Mouse (Mus musculus) embryonic facial prominence, embryonic 10.5 days (tissue): ENCODE measurements around the gene Vash1. TPM values are rescaled to one million over a fixed set of nuclear protein-coding genes. Genes with fewer than 3 reads are reported as not detected.
A peak's percentile ranks its signal among the peaks of the same experiment; 100 is the strongest.

ENCODE experiments used
- DNase-seq: peaks from one replicate; pipeline ENCODE4 v3.0.0-alpha.2; 2017; ENCODE audit warnings: low spot score
- H3K27ac ChIP-seq: fragments of 300-500 bp; sonication (generic); replicated peaks from 2 replicates; pipeline ENCODE4 v1.5.1; 2016; ENCODE audit warnings: mild to moderate bottlenecking
- H3K27me3 ChIP-seq: fragments of 300-500 bp; sonication (generic); replicated peaks from 2 replicates; pipeline ENCODE4 v1.6.1; 2016; ENCODE audit warnings: low read depth, mild to moderate bottlenecking; ENCODE audit not compliant: poor library complexity, severe bottlenecking
- H3K36me3 ChIP-seq: fragments of 300-500 bp; sonication (generic); replicated peaks from 2 replicates; pipeline ENCODE4 v1.6.1; 2016; ENCODE audit warnings: mild to moderate bottlenecking, moderate library complexity
- H3K4me1 ChIP-seq: fragments of 300-500 bp; sonication (generic); 2 replicates; pipeline ENCODE4 v1.6.1; 2016
- H3K4me3 ChIP-seq: fragments of 300-500 bp; sonication (generic); 2 replicates; pipeline ENCODE4 v1.5.1; 2016; ENCODE audit warnings: mild to moderate bottlenecking, moderate library complexity
- H3K9me3 ChIP-seq: fragments of 300-500 bp; sonication (generic); 2 replicates; pipeline ENCODE4 v1.6.1; 2016; ENCODE audit warnings: mild to moderate bottlenecking
- WGBS: fragments of 180-500 bp; shearing (Covaris S2); methylation state at CpG from one replicate; pipeline ENCODE4 v1.1.7; 2016; 5-methylcytosine and 5-hydroxymethylcytosine counted together
- polyA plus RNA-seq: library from polyadenylated mRNA; unstranded; fragments of >200 nt; fragmentation: Nextera tagmentation; extraction: Ambion mirVana; gene quantifications from 2 replicates; pipeline ENCODE4 v1.2.1, GENCODE M21; 2016

Gene Vash1
- 13.5 and 14.7 TPM in 2 replicates for polyA plus RNA-seq

DNA sequence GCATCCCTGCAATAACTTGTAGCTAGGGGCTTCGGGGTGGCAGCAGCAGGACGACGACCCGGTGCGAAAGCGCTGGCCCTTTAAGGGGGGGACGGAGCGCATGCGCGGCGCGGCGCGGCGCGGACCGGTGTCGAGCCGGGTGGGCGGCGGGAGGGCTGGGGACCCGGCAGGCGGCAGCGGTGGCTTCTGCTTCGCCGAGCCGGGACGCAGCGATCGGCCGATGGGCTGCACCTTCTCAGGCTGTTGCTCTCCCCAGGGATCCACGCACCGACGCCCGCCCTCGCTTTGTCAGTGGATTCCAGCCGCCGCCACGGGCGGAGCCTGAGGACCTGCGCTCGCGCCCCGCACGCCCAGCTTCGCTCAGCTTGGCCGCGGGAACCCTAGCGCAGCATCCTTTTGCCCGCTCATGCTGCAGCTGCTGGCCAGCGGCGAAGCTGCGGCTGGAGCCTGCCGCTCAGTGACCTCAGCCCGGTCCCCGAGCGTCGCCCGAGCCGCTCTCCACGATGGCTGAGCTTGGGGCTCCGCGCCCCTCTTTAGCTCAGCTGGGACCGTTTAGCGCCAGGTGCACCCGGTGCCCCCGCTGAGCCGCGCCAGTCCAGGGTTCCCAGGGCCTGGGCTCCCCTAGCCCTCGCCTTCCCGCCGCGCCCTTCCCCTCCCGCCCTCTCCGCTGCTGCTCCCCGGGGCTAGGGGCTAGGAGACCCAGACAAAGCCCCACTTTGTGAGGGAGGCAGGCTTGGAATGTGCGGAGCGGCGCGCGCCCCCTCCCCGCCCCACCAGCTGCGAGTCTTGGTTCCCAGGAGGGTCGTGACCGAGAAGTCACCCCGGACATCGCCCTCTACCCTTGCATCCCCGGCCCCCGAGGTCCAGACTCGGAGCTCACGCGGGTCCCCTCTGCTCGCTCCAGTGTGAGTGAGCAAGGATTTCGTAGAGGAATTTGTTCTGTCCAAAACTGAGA lies at the start of gene Vash1:
TSS of gene Vash1 (plus strand) at position 110 of the 955 bp plus-strand sequence.
- Histone ChIP-seq H3K36me3 (peaks cover 14% of the 10 kb centered on the region), H3K4me3 (peak within 1 kb of the TSS; percentile 89), H3K4me1 (peaks cover 43% of the 10 kb centered on the region), H3K9me3 (no peaks in the 10 kb centered on the region), H3K27ac (peak within 1 kb of the TSS; percentile 96), H3K27me3 (peaks cover 13% of the 10 kb centered on the region)
- peak; percentile 90 for DNase-seq
- WGBS, result under 1% methylated on average over 94 of the region's 94 CpGs

DNA sequence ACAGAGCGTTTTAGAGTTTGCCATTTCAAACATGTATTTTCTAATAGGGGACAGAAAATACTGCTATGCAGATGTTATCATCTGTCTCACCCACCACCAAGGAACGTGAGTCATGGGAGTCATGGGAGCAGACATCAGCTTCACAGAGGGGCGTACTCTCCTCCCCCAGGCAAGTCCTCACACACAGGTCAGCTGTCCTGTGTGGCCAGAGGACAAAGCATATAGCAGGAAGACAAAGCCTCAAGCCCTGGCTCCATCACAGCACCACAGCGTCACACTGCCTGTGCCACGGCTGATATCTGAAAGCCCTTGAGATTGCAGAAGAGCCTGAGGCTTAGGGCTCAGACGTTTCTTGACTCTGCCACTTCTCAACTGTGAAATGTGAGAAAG lies 49.7 kb upstream of the Vash1 start:
- Histone ChIP-seq H3K4me1 (no peaks in the 10 kb centered on the region), H3K27me3 (no peaks in the 10 kb centered on the region), H3K27ac (no peak overlapping the region), H3K4me3 (no peak overlapping the region), H3K36me3 (no peaks in the 10 kb centered on the region), H3K9me3 (no peaks in the 10 kb centered on the region)
- DNase-seq, result no peak
- WGBS, result 71% methylated on average over 6 of the region's 6 CpGs

DNA sequence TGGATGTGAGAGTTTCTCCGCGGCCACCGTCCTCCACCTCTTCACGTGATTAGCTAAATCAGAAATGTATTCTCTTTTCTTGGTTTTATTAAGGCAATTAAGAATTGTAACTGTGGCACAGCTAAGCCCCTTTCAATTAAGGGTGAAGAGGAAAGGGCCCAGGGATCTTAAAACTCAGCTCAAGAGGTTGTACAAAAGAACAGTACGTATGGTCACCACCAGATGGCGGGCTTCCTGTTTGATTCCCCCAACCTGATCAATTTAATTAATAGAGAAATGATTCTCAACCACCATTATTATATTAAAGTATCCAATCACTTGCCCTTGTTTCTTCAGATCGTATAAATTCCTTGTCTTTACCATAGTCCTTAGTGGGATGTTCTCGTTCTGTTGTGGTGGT lies 36.7 kb upstream of the Vash1 start:
- 38% methylated on average over 8 of the region's 8 CpGs for WGBS
- peaks cover 28% of the 10 kb centered on the region for H3K4me1 ChIP-seq
- peaks cover 8% of the 10 kb centered on the region; the same call in 1 of the 2 replicates for H3K27me3 ChIP-seq
- peak; percentile 34 for DNase-seq
- no peaks in the 10 kb centered on the region for H3K9me3 ChIP-seq
- H3K4me3 ChIP-seq, result no peak overlapping the region
- no peak overlapping the region for H3K27ac ChIP-seq
- no peaks in the 10 kb centered on the region for H3K36me3 ChIP-seq

DNA sequence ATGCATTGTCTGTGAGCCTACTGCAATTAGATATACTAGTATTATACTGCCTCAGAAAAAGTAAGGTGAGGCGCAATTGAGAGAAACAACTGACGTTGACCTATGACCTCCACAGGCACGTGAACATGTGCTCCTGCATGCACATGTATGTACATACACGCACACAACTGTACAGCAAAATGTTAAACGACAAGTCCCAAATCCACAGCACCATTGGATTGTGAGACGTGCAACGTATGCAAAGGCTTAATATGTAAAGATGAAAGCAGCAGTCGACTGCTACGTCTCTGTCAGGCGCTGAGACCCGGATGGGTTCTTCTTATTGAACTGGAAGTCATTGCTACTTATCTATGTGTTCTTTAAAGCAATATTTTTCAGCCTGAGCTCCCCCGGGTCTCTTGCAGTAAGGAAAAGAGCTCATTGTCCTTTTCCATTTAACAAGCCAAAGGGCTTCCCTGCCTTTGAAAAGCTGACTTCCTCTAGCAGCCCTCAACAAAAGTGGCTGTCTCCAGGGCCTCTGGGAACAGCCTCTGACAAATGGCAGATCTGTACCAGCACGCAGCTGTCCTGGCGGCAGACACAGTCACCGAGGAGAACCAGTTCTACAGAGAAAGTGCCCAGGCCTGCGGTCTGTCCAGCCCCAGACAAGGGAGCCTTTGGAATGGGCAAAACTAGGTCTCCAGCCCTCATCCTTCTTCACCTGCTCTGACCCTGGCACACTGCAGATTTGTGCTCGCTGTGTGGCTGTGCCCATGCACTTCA lies 33.8 kb upstream of the Vash1 start:
- Histone ChIP-seq H3K9me3 (no peaks in the 10 kb centered on the region), H3K4me1 (peaks cover 42% of the 10 kb centered on the region), H3K27ac (0 out of 2 replicates have a peak overlapping the region, but pooled peaks have one; percentile 60), H3K4me3 (no peak overlapping the region), H3K27me3 (peaks cover 8% of the 10 kb centered on the region; the same call in 1 of the 2 replicates), H3K36me3 (no peaks in the 10 kb centered on the region)
- WGBS, result 64% methylated on average over 17 of the region's 17 CpGs
- DNase-seq, result peak; percentile 32

DNA sequence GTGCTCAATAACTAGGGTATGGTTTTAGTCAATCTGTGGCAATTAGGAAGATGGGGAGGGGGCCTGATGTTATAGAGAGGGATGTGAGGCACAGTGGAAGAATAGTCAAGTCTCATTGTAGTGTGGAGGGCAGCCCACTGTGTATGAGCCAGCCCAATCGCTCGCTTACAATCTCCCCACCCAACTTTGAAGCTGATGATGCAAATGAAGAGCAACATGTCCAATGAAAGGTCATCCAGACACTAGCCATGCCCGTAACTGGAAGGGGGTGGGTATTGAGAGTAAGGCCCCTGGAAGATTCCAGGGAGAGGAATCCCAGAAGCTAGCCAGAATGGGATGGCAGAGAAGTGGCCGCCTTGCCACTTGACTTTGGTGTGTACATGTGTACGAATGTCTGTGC lies 33.0 kb upstream of the Vash1 start:
- Histone ChIP-seq H3K36me3 (no peaks in the 10 kb centered on the region), H3K9me3 (no peaks in the 10 kb centered on the region), H3K4me3 (no peak overlapping the region), H3K27me3 (peaks cover 8% of the 10 kb centered on the region; the same call in 1 of the 2 replicates), H3K27ac (no peak overlapping the region), H3K4me1 (peaks cover 42% of the 10 kb centered on the region)
- no peak for DNase-seq
- WGBS, result 89% methylated on average over 5 of the region's 5 CpGs

DNA sequence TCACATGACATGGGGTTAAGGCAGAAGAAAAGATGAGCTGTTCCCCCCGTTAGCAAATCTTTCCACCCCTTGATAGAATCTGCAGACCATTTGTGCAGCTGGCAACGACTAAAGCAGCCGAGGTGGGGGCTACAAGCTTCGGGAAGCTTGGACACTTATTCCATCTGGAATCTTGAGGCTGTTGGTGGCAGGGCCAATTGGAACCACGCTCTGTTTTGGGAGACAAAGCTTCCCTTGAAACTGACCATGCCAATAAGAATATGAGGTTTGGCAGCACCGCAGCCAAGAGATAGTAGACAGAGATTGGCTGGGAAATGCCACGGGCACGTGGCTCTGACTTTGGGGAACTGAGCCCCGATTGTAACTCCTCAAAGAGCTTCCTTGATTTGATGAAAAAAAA lies 31.7 kb upstream of the Vash1 start:
- WGBS, result 47% methylated on average over 9 of the region's 9 CpGs
- Histone ChIP-seq H3K4me1 (peaks cover 45% of the 10 kb centered on the region), H3K36me3 (no peaks in the 10 kb centered on the region), H3K9me3 (no peaks in the 10 kb centered on the region), H3K27ac (peak overlapping the region; percentile 19; the same call in 1 of the 2 replicates), H3K27me3 (peaks cover 8% of the 10 kb centered on the region; the same call in 1 of the 2 replicates), H3K4me3 (no peak overlapping the region)
- DNase-seq, result peak; percentile 15

DNA sequence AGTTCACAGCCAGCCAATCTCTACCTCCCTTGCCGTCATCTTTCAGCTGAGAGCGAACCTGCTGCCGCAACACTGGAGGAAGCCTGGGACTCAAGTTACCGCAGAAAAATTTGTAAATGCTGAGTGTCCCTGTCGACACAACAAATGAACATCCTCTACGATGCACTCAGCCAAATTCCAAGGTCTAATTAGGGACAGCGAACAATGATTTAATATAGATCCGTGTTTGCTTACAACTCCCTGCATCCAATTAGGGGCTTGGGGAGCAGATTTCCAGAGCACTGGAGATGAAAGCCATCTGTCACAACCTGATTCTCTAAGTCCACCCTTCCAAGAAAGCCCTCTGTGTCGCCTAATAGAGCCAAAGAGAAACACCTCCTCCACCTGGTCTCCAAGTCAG lies 31.2 kb upstream of the Vash1 start:
- WGBS, result 24% methylated on average over 9 of the region's 9 CpGs
- H3K4me1 ChIP-seq, result peaks cover 49% of the 10 kb centered on the region
- no peaks in the 10 kb centered on the region for H3K9me3 ChIP-seq
- peak; percentile 37 for DNase-seq
- no peaks in the 10 kb centered on the region for H3K36me3 ChIP-seq
- H3K27ac ChIP-seq, result 0 out of 2 replicates have a peak overlapping the region, but pooled peaks have one; percentile 19
- H3K27me3 ChIP-seq, result peaks cover 8% of the 10 kb centered on the region; the same call in 1 of the 2 replicates
- H3K4me3 ChIP-seq, result no peak overlapping the region

DNA sequence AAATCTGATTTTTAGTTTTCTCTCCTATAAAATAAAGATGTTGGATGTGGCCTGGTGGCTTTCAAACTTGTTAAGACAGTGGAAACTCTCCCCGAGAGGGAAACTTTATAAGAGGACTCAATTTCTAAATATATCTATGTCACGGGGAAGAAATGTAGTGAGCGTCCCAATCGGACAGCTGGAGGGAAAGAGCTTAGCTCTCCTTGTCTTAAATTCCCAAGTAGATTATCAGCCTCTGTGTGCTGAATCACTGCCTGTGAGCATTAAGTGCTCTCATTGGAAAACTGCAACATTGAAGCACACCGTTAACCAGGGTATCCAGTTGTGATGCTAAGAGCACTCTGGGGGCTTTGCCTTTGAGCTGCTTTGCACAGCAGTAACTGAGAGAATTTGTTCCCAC lies 30.8 kb upstream of the Vash1 start:
- H3K4me3 ChIP-seq, result no peak overlapping the region
- DNase-seq, result no peak
- WGBS, result 68% methylated on average over 5 of the region's 5 CpGs
- H3K27me3 ChIP-seq, result peaks cover 10% of the 10 kb centered on the region; the same call in 1 of the 2 replicates
- peaks cover 54% of the 10 kb centered on the region for H3K4me1 ChIP-seq
- no peaks in the 10 kb centered on the region for H3K9me3 ChIP-seq
- H3K36me3 ChIP-seq, result no peaks in the 10 kb centered on the region
- H3K27ac ChIP-seq, result no peak overlapping the region

DNA sequence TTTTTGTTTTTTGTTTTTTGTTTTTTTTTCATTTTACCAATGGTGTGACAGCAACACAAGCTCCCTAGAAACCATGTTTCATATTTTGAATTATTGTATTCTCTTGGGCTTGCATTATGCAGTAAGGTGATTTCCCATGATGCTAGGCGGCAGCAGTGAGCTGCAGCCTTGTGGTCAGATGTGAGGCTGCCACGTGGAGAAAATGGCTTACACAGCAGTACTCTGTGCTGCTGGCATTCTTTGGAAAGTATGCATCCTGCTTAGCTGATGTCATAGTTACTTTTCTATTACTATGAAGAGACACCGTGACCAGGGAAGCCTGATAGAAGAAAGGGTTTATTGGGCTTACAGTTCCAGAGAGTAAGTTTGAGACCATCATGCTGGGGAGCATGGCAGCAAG lies 30.0 kb upstream of the Vash1 start:
- Histone ChIP-seq H3K27ac (no peak overlapping the region), H3K27me3 (peaks cover 13% of the 10 kb centered on the region; the same call in 1 of the 2 replicates), H3K4me3 (no peak overlapping the region), H3K36me3 (no peaks in the 10 kb centered on the region), H3K4me1 (peaks cover 54% of the 10 kb centered on the region), H3K9me3 (no peaks in the 10 kb centered on the region)
- WGBS, result 78% methylated on average over 3 of the region's 3 CpGs
- no peak for DNase-seq

DNA sequence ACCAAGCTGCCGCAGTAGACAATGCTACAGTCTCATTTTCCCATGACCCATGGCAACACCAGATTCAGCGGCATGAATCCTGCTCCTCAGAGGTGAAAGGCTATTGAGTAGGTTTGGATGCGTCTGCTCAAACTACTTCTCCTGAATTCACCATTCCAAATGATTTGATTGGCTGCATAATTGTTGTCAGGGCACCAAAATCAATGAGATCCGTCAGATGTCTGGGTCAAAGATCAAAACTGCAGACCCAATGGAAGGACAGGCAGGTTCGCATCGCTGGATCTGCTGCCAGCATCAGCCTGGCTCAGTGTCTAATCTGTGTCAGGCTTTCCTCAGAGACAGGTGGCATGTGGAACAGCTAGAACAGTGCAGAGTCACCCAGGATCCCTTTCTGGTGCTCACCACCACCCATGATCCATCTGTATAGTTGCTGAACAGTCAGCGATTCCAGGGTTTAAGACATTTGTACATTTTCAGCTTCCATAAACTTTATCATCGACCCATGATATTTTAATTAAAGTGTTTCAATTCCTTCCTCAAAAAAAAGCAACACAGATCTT lies 27.1 kb upstream of the Vash1 start:
- H3K9me3 ChIP-seq, result no peaks in the 10 kb centered on the region
- no peak for DNase-seq
- no peak overlapping the region for H3K4me3 ChIP-seq
- H3K27me3 ChIP-seq, result peaks cover 13% of the 10 kb centered on the region
- WGBS, result 85% methylated on average over 8 of the region's 8 CpGs
- peaks cover 36% of the 10 kb centered on the region for H3K4me1 ChIP-seq
- H3K36me3 ChIP-seq, result no peaks in the 10 kb centered on the region
- no peak overlapping the region for H3K27ac ChIP-seq

DNA sequence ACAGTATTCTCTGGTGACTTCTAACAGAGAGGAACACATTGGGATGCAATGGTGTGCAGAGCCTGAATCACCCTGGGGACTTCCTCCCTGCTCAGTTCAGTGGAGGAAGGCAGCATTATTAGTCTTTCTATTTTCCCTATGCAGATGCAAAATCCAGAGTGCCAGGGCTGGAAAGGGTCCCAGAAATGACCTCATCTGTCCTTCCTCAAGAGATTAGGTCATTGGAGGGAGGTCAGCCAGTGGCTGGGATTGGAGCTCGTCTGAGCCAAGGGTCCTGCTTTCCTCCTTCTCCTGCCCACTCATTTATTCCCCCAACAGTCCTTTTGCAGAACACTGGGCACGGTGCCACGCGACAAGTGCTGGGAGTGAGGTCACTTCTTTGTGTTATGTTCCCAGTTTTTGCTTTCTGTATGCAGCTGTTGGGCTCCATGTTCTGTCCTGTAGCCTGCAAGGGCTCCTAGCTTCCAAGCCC lies 25.9 kb upstream of the Vash1 start:
- WGBS, result 79% methylated on average over 4 of the region's 4 CpGs
- Histone ChIP-seq H3K27ac (no peak overlapping the region), H3K4me1 (peaks cover 24% of the 10 kb centered on the region), H3K36me3 (no peaks in the 10 kb centered on the region), H3K9me3 (no peaks in the 10 kb centered on the region), H3K4me3 (no peak overlapping the region), H3K27me3 (peaks cover 13% of the 10 kb centered on the region)
- DNase-seq, result no peak

DNA sequence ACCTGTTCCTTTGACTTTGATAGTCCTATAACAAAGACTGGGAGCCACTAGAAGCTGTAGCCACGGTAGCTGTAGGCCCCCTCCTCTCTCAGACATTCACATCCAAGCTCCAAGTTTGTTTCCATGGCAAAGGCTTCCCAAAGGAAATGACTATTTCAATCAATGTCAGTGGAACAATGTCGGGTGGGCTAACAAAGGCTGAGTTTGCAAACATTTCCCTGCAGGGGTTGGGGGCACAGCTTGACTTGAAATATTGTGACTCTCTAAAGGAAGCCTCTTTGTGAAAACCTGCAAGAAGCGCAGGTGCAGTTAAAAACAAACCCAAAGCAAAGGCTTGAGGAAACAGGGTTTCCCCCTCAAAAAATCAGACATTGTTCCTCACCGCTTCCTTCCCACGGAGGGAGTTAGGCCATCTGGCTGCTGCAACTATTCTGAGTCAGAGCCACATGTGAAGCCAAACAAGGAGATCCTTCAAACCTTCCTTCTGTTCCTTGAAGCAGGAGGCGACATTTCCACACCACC lies 19.0 kb upstream of the Vash1 start:
- peaks cover 2% of the 10 kb centered on the region for H3K27me3 ChIP-seq
- H3K9me3 ChIP-seq, result no peaks in the 10 kb centered on the region
- no peaks in the 10 kb centered on the region for H3K36me3 ChIP-seq
- no peak for DNase-seq
- H3K4me1 ChIP-seq, result peaks cover 14% of the 10 kb centered on the region
- WGBS, result 43% methylated on average over 6 of the region's 6 CpGs
- peak overlapping the region; percentile 41 for H3K27ac ChIP-seq
- H3K4me3 ChIP-seq, result no peak overlapping the region
